Mouse (Mus musculus): ENCODE data around the gene Abcf1. TPM values are rescaled to one million over a fixed set of nuclear protein-coding genes. Genes with fewer than 3 reads are reported as not detected.

Gene Abcf1
- polyA plus RNA-seq, 1 experiment from 2014 or later, result 94.7 TPM

DNA sequence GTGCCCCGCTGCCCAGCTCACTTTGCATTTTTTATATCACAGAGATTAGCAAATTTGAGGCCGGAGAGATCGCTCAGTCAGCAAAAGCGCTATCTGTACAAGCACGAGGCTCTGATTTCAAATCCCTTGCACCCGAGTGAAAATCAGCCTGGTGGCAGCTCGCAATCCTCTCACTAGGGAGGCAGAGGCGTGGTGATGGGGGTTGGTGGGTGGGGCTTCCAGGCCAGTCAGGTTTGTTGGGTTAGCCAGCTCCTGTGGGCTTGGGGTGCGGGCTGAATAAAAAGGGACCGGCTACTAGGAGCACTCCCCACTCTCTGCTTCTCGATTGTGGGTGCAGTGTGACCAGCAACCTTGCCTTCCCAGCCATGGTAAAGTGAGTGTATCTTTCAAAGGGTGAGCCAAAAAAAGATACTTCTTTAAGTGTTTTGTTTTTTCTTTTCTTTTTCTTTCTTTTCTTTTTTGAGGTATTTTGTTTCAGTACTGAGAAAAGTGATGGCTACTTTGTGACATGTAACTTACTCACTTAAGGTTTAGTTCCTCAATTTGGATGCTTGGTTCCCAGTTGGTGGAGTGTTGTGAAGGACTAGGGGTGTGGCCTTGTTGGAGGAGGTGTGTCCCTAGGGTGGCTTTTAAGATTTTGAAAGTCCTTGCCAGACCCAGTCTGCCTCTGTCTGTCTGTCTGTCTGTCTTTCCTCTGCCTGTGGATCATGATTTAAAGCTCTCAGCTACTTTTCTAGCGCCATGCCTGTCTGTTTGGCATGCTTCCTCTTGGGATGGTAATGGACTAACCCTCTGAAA lies 28.4 kb upstream of the Abcf1 start:
- no peaks in the 10 kb centered on the region for H3K27me3 ChIP-seq (replicated peaks)
- H3K9me3 ChIP-seq, result no peaks in the 10 kb centered on the region
- no peak overlapping the region for H3K9ac ChIP-seq
- H3K27ac ChIP-seq, result no peak overlapping the region
- H3K4me2 ChIP-seq, result peak overlapping the region; percentile 16
- H3K4me1 ChIP-seq, result 0 out of 2 replicates have a peak, but pooled peaks cover 3% of the 10 kb centered on the region
- WGBS, result 51% methylated on average over 12 of the region's 12 CpGs
- no peak overlapping the region for H3K4me3 ChIP-seq (replicated peaks)
- no peak for ATAC-seq (ENCODE audit: insufficient read depth, low FRiP score, low read depth)
- H3K36me3 ChIP-seq, result no peaks in the 10 kb centered on the region

DNA sequence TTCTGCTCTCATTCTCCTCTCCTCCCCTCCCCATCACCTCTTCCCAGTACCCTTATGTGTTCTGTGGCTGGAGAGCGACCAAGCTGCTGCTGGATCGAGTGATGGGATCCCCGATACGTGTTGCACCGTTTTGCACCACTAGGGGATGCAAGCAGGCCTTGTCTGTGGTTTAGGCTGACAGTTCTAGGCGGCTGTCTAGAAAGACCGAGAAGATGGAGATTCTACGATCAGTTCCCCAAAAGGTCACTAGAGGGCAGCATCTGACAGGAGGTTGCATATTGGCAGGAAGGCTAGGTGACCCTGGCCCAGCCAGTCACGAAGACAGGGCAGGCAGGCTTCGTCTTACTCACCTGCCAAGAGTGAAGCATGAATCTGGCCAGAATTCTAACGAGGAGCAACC lies 27.4 kb upstream of the Abcf1 start:
- no peaks in the 10 kb centered on the region for H3K36me3 ChIP-seq
- 4% methylated on average over 11 of the region's 11 CpGs for WGBS
- H3K9ac ChIP-seq, result no peak overlapping the region
- H3K4me3 ChIP-seq (replicated peaks), result no peak overlapping the region
- ATAC-seq (ENCODE audit: insufficient read depth, low FRiP score, low read depth), result peak; percentile 48
- 0 out of 2 replicates have a peak, but pooled peaks cover 4% of the 10 kb centered on the region for H3K4me1 ChIP-seq
- H3K9me3 ChIP-seq, result no peaks in the 10 kb centered on the region
- H3K27ac ChIP-seq, result no peak overlapping the region
- no peak overlapping the region for H3K4me2 ChIP-seq
- H3K27me3 ChIP-seq (replicated peaks), result no peaks in the 10 kb centered on the region

DNA sequence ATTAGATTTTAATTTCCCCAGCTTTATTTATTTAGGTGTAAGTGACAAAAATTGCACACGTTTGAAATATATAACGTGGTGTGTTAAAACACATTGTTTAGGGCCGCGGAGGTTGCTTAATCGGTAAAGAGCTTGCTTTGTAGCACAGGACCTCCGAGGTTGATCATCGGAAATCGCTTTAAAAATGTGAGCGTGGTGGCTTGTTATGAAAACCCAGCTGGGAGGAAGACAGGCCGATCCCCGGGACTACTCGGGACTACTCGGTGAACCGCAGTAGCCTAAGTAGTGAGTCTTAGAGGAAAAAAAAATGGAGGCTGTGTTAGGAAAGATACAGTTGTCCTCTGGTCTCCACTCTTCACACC lies 25.3 kb upstream of the Abcf1 start:
- H3K27ac ChIP-seq, result peak overlapping the region; percentile 77
- peak overlapping the region; percentile 60 for H3K4me3 ChIP-seq (replicated peaks)
- WGBS, result 3% methylated on average over 14 of the region's 14 CpGs
- ATAC-seq (ENCODE audit: insufficient read depth, low FRiP score, low read depth), result no peak
- peak overlapping the region; percentile 57 for H3K4me2 ChIP-seq
- H3K27me3 ChIP-seq (replicated peaks), result no peaks in the 10 kb centered on the region
- H3K4me1 ChIP-seq, result peaks cover 9% of the 10 kb centered on the region; the same call in 1 of the 2 replicates
- no peaks in the 10 kb centered on the region for H3K36me3 ChIP-seq
- H3K9me3 ChIP-seq, result no peaks in the 10 kb centered on the region
- peak overlapping the region; percentile 29; the same call in 1 of the 2 replicates for H3K9ac ChIP-seq

DNA sequence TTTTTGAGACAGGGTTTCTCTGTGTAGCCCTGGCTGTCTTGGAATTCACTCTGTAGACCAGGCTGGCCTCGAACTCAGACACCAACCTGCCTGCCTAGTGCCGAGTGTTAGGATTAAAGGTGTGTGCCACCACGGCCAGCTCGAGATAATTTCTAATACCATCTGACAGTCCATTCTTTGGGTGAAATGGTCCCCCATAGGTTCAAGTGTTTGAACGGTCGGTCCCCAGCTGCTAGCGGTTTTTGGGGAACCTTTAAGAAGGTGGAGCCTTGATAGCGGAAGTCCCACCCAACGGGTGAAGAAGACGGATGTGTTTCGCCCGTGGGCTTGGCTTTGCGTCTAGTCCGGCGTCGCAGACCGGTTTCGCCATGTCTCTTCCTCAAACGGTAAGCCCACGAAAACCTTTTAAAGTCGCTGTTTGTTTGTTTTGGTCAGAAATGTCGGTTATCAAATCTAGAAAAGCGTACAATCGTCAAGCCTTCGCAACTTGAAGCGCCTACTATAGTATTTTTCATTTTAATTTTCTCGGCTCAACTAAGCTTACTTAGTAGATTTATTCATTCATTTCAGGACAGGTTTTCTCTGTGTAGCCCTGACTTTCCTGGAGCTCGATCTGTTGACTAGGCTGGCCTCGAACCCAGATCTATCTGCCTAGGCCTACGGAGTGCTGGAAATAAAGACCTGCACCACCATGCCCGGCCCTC lies 24.8 kb upstream of the Abcf1 start:
- peak overlapping the region; percentile 77 for H3K27ac ChIP-seq
- WGBS, result 3% methylated on average over 31 of the region's 31 CpGs
- ATAC-seq (ENCODE audit: insufficient read depth, low FRiP score, low read depth), result peak; percentile 56
- no peaks in the 10 kb centered on the region for H3K9me3 ChIP-seq
- peak overlapping the region; percentile 29; the same call in 1 of the 2 replicates for H3K9ac ChIP-seq
- H3K36me3 ChIP-seq, result no peaks in the 10 kb centered on the region
- H3K4me3 ChIP-seq (replicated peaks), result peak overlapping the region; percentile 60
- H3K27me3 ChIP-seq (replicated peaks), result no peaks in the 10 kb centered on the region
- peaks cover 9% of the 10 kb centered on the region; the same call in 1 of the 2 replicates for H3K4me1 ChIP-seq
- H3K4me2 ChIP-seq, result peak overlapping the region; percentile 57

DNA sequence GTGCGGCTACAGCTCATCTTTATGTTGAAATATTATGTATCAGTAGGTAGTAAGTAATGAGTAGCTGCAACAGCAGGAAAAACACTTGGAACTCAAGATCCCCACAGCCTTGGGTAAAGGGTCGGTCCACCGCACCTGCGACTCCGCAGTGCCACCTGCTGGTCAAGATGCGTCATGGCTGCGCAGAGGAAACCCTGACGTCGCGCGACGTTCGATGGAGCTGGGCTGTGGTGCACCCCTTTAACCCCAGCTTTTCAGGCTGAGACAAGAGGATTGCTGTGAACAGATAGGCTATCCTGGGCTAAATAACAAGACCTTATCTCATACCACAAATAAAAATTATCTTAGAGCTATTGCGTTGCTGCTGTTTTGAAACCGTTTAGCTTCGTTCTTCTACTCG lies 24.1 kb upstream of the Abcf1 start:
- Histone ChIP-seq H3K4me1 (peaks cover 9% of the 10 kb centered on the region; the same call in 1 of the 2 replicates), H3K4me2 (peak overlapping the region; percentile 57), H3K27ac (peak overlapping the region; percentile 11; the same call in 1 of the 2 replicates), H3K9me3 (no peaks in the 10 kb centered on the region), H3K4me3 (replicated peaks) (peak overlapping the region; percentile 60), H3K36me3 (no peaks in the 10 kb centered on the region), H3K27me3 (replicated peaks) (no peaks in the 10 kb centered on the region), H3K9ac (no peak overlapping the region)
- WGBS, result 7% methylated on average over 17 of the region's 17 CpGs
- ATAC-seq (ENCODE audit: insufficient read depth, low FRiP score, low read depth), result peak; percentile 67

DNA sequence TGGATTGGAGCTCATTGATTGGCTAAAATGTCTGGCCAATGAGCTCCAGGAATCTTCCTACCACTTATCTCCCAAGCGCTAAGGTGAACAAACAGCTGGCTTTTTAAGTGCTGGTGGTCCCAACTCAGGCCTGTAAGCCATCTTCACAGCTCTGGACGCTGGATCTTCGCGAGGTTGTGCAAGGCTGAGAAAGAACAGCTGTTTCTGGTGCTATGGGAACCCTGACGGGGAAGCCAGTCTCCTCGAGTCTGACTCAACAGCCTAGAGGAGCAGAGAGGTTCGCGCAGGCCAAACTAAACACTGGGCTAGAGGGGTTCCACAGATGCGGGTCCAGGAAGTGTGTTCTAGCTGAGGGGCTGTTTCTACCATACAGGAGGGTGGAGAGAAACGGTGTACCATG lies 22.2 kb upstream of the Abcf1 start:
- 18% methylated on average over 10 of the region's 10 CpGs for WGBS
- Histone ChIP-seq H3K9ac (no peak overlapping the region), H3K36me3 (peaks cover 12% of the 10 kb centered on the region; the same call in 1 of the 2 replicates), H3K9me3 (no peaks in the 10 kb centered on the region), H3K4me1 (peaks cover 9% of the 10 kb centered on the region; the same call in 1 of the 2 replicates), H3K27me3 (replicated peaks) (no peaks in the 10 kb centered on the region), H3K4me3 (replicated peaks) (no peak overlapping the region), H3K27ac (peak overlapping the region; percentile 42), H3K4me2 (0 out of 2 replicates have a peak overlapping the region, but pooled peaks have one; percentile 12)
- ATAC-seq (ENCODE audit: insufficient read depth, low FRiP score, low read depth), result 0 out of 2 replicates have a peak, but pooled peaks have one; percentile 12

DNA sequence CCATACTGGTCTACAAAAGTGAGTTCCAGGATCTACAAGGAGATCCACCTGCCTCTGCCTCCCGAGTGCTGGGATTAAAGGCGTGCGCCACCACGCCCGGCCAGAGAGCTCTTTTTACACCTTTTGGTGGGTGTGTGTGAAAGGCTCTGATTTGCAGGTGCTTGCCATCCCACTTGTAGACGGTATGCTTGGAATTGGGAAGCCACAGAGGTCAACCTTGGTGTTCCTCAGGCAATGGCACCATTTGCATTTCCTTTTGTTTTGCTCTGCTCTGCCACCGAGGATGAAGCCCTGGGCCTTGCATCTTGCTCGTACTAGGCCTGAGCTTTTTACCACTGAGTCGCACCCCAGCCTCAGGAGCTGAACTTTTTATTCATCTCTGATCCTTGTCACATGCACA lies 12.2 kb upstream of the Abcf1 start:
- ATAC-seq (ENCODE audit: insufficient read depth, low FRiP score, low read depth), result no peak
- H3K9me3 ChIP-seq, result no peaks in the 10 kb centered on the region
- WGBS, result 93% methylated on average over 9 of the region's 9 CpGs

DNA sequence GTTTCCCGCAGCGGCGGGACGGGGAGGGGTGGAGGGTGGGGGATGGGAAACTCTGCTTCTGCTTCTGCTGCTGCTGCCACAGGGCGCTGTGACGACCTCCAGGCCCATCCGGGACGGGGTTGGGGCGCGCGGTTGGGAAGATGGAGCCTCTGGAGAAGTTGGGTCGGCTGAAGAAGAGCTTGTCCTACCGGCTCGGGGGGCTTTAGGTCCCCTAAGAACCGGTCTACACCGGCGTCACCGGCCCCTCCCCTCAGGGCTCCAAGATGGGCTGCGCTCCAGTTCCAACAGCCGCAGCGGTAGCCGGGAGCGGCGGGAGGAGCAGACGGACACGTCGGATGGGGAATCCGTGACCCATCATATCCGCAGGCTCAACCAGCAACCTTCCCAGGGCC lies 10.8 kb upstream of the Abcf1 start:
- peak overlapping the region; percentile 90 for H3K9ac ChIP-seq
- WGBS, result under 1% methylated on average over 29 of the region's 29 CpGs
- H3K9me3 ChIP-seq, result no peaks in the 10 kb centered on the region
- peak overlapping the region; percentile 87 for H3K4me2 ChIP-seq
- no peaks in the 10 kb centered on the region for H3K27me3 ChIP-seq (replicated peaks)
- peak overlapping the region; percentile 97 for H3K27ac ChIP-seq
- peak; percentile 15; the same call in 1 of the 2 replicates for ATAC-seq (ENCODE audit: insufficient read depth, low FRiP score, low read depth)
- H3K4me1 ChIP-seq, result peaks cover 24% of the 10 kb centered on the region
- peak overlapping the region; percentile 97 for H3K4me3 ChIP-seq (replicated peaks)
- H3K36me3 ChIP-seq, result peaks cover 18% of the 10 kb centered on the region; the same call in 1 of the 2 replicates

More for the DNA sequence above, 12.2 kb upstream of the Abcf1 start:
- no peak overlapping the region for H3K9ac ChIP-seq
- 0 out of 2 replicates have a peak overlapping the region, but pooled peaks have one; percentile 87 for H3K4me2 ChIP-seq
- H3K27me3 ChIP-seq (replicated peaks), result no peaks in the 10 kb centered on the region
- peaks cover 18% of the 10 kb centered on the region; the same call in 1 of the 2 replicates for H3K36me3 ChIP-seq
- H3K4me3 ChIP-seq (replicated peaks), result no peak overlapping the region
- H3K4me1 ChIP-seq, result peaks cover 24% of the 10 kb centered on the region
- no peak overlapping the region for H3K27ac ChIP-seq

DNA sequence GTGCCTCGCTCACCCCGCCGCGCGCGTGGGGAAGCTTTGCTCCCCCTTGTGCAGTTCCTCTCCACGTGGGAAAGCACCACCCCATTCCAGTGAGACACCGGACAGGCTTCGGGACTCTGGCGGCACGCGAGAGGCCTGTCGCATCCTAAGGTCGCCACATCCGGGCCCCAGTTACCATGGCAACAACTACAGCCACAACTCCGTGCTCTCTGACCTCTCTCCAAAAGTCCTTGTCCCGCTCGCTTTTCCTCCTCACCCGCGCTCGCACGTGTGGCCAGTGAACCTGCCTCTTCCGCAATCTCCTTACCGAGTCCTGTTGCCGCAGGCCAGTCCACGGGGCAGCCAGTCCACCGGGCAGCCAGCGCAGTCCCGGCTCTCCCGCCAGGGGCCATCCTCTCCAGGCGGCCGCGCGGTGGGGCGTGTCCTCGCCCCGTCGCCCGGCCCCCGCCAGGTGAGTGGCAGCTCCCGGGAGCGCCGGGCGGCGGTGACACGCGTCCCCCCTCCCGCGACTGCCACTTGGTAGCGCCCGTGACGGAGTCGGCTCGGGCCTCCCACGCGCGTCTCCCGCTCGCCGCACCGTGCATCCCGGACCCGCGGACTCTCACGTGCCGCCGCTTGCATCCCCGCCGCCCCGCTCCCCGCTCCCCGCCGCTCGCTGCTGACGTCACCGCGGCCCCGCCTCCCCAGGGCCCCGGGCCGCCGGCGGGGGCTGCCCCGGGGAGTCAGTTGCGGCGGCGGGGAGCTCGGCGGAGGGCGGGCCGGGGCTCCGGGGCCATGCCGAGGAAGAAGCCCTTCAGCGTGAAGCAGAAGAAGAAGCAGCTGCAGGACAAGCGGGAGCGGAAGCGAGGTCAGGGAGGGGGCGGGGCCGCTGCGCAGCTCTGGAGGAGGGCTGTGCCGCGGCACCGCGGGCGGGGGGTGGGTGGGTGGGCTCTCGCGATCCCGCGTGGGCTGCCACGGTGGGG lies 10.1 kb upstream of the Abcf1 start, which contains the start of the genes Gnl1 and Prr3:
Gene Gnl1 (plus strand): TSS at position 451 of the 962 bp plus-strand sequence.
Gene Prr3 (minus strand): TSS at position 836 of the 962 bp plus-strand sequence.
- ATAC-seq (ENCODE audit: insufficient read depth, low FRiP score, low read depth), result peak; percentile 89

DNA sequence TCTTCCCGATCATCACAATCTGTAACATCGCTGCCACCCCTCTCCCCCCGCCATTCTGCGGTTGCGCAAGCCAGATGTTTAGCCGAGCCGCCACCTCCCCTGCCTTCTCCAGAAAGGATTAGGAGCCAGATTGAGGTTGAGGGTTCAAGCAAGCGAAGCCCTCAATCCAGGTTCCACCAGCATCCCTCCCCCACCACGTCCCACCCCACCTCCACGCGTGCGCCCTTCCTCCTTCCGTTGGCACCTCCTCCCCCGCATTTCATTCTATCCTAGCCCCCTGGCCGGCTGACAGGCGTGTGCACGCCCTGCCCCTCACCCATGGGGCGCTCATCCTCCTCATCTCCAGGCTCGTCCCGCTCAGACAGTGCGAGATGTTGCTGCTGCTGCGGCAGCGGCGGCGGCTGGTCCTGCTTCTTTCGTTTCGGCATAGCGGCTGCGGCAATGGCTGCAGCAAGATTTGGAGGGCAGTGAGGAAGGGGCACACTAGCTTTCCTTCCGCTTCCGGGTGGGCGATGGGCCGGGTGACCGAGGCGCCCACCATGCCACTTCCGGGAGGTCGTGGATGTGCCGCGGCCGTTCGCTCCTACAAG lies 9.3 kb upstream of the Abcf1 start:
- ATAC-seq (ENCODE audit: insufficient read depth, low FRiP score, low read depth), result peak; percentile 67
- no peaks in the 10 kb centered on the region for H3K9me3 ChIP-seq
- peaks cover 24% of the 10 kb centered on the region for H3K4me1 ChIP-seq
- under 1% methylated on average over 41 of the region's 41 CpGs for WGBS
- H3K4me2 ChIP-seq, result peak overlapping the region; percentile 87
- peaks cover 20% of the 10 kb centered on the region; the same call in 1 of the 2 replicates for H3K36me3 ChIP-seq
- no peaks in the 10 kb centered on the region for H3K27me3 ChIP-seq (replicated peaks)
- H3K9ac ChIP-seq, result peak overlapping the region; percentile 90
- H3K27ac ChIP-seq, result peak overlapping the region; percentile 97
- peak overlapping the region; percentile 97 for H3K4me3 ChIP-seq (replicated peaks)

More for the DNA sequence above, 10.1 kb upstream of the Abcf1 start, which contains the start of the genes Gnl1 and Prr3:
- H3K9ac ChIP-seq, result peak within 1 kb of the TSS; percentile 90
- H3K27me3 ChIP-seq (replicated peaks), result no peaks in the 10 kb centered on the region
- H3K27ac ChIP-seq, result peak within 1 kb of the TSS; percentile 97
- H3K4me1 ChIP-seq, result peaks cover 24% of the 10 kb centered on the region
- WGBS, result 0% methylated on average over 105 of the region's 109 CpGs
- H3K4me2 ChIP-seq, result peak within 1 kb of the TSS; percentile 87
- H3K9me3 ChIP-seq, result no peaks in the 10 kb centered on the region
- peaks cover 21% of the 10 kb centered on the region; the same call in 1 of the 2 replicates for H3K36me3 ChIP-seq
- H3K4me3 ChIP-seq (replicated peaks), result peak within 1 kb of the TSS; percentile 97

Measured in stomach, embryonic 15.5 days (tissue).